9 mouse cellular contexts compared by ENCODE assay signal in genomic region chr14:23575951-23576350, GRCm38 (mm10).
A peak's percentile ranks its signal among the peaks of the same experiment; 100 is the strongest.
DNase-seq lines count a peak whose midpoint lies in the region; ATAC-seq and TF ChIP-seq lines count a peak whose summit lies in the region.
"Had no signal": no experiment of that assay in that cellular context is flagged by ENCODE, and none has a peak within 500 bp of the region (broad histone marks: within the 10 kb centered on the region; RNA-seq: fewer than 3 reads in every experiment).

No protein-coding gene starts in this region.

- intact Hi-C loops in heart, postnatal 36 days (cut with DNase I), result loop anchor here (5.0 kb wide), 1 partner anchor 696 kb away; no protein-coding TSS in a partner anchor

- H3K36me3 ChIP-seq in heart, postnatal 0 days (replicated peaks; ENCODE audit: control insufficient read depth, insufficient read depth, low read length), result no peaks in the 10 kb centered on the region
- H3K36me3 ChIP-seq in C2C12 (ENCODE audit: control insufficient read depth, insufficient read depth), result no peaks in the 10 kb centered on the region
- H3K36me3 ChIP-seq: heart, embryonic 13.5 days had no signal

- H3K4me2 ChIP-seq in heart, postnatal 0 days (ENCODE audit: low read depth, low read length), result no peak overlapping the region
- H3K4me2 ChIP-seq: heart, embryonic 13.5 days had no signal

- peaks cover 58% of the 10 kb centered on the region for H3K27me3 ChIP-seq in heart, postnatal 0 days (ENCODE audit: control insufficient read depth, insufficient read depth, low read length)
- H3K27me3 ChIP-seq in C2C12 (ENCODE audit: control insufficient read depth, insufficient read depth, insufficient read length), result peaks cover 10% of the 10 kb centered on the region

- no peak for TF ChIP-seq POLR2A in brain, embryonic 14.5 days (IDR thresholded peaks at IDR 0.05; ENCODE audit: borderline replicate concordance, extremely low read depth, insufficient read depth, insufficient read length, poor library complexity, severe bottlenecking)

- no peak for TF ChIP-seq EP300 in heart, postnatal 0 days (IDR thresholded peaks at IDR 0.05; ENCODE audit: low read depth)

- peak; percentile 70 for TF ChIP-seq CTCF in heart, postnatal 0 days (IDR thresholded peaks at IDR 0.05; ENCODE audit: low read depth)
- TF ChIP-seq CTCF in C2C12 (IDR thresholded peaks at IDR 0.05; ENCODE audit: control insufficient read depth, insufficient read depth, insufficient read length), result peak; percentile 28
- TF ChIP-seq CTCF in brain, embryonic 14.5 days (IDR thresholded peaks at IDR 0.05; ENCODE audit: borderline replicate concordance, extremely low read depth, insufficient read depth, insufficient read length), result peak; percentile 73

- H3K27ac ChIP-seq in heart, postnatal 0 days (ENCODE audit: low read depth), result no peak overlapping the region
- H3K27ac ChIP-seq: heart, embryonic 13.5 days had no signal

- 0% methylated on average over 2 of the region's 2 CpGs for WGBS in heart, postnatal 0 days

- H3K9ac ChIP-seq in heart, postnatal 0 days (replicated peaks; ENCODE audit: low read depth, low read length), result no peak overlapping the region
- H3K9ac ChIP-seq: heart, embryonic 13.5 days had no signal

- no peak overlapping the region for H3K4me3 ChIP-seq in heart, postnatal 0 days (ENCODE audit: low read depth, low read length)
- H3K4me3 ChIP-seq in C2C12 (ENCODE audit: insufficient read depth, poor library complexity, severe bottlenecking), result no peak overlapping the region
- H3K4me3 ChIP-seq: heart, embryonic 13.5 days had no signal

- no peaks in the 10 kb centered on the region for H3K79me2 ChIP-seq in C2C12 (ENCODE audit: control insufficient read depth, insufficient read depth)

- no peak overlapping the region for H3ac ChIP-seq in C2C12 (ENCODE audit: control insufficient read depth, insufficient read length, low read depth)

- no peaks in the 10 kb centered on the region for H3K79me3 ChIP-seq in C2C12 (ENCODE audit: low read depth)

- H3K9me3 ChIP-seq in heart, postnatal 0 days (replicated peaks; ENCODE audit: control insufficient read depth, low read length), result no peaks in the 10 kb centered on the region
- H3K9me3 ChIP-seq: heart, embryonic 13.5 days had no signal

- peak; percentile 39 for DNase-seq in heart, postnatal 0 days (ENCODE audit: low spot score)
- DNase-seq in heart, postnatal 36 days, result no peak
- peak; percentile 77 for DNase-seq in brain, embryonic 14.5 days (ENCODE audit: low read depth)
- DNase-seq in kidney, postnatal 14 days, result peak; percentile 22
- DNase-seq in retina, postnatal 1 day, result peak; percentile 59
- no peak for DNase-seq in spleen, postnatal 4 days (ENCODE audit: low spot score in 2 of 2)

- H3K4me1 ChIP-seq in heart, postnatal 0 days (ENCODE audit: control insufficient read depth, insufficient read depth), result no peaks in the 10 kb centered on the region

- ATAC-seq in heart, postnatal 0 days (ENCODE audit: insufficient read depth, low read depth), result no peak
- no peak for ATAC-seq in cerebellum, adult (ENCODE audit: insufficient number of reproducible peaks, low FRiP score, low TSS enrichment)

TF ChIP-seq in C2C12, 6 proteins besides CTCF, POLR2A, EP300 and RAD21:
- TF ChIP-seq MYOD1 (IDR thresholded peaks at IDR 0.05; ENCODE audit: control insufficient read depth, insufficient read length, low read depth), result no peak
- TF ChIP-seq CEBPB (IDR thresholded peaks at IDR 0.05; ENCODE audit: low read depth), result no peak
- no peak for TF ChIP-seq FOSL1 (IDR thresholded peaks at IDR 0.05; ENCODE audit: insufficient read depth, low read length, poor library complexity, severe bottlenecking)

Comparison
In these comparisons a context has a peak if more than half of its experiments do, and no peak if none do; other contexts are left out.
1. DNase-seq: peak in heart, postnatal 0 days (single experiment), brain, embryonic 14.5 days (single experiment), kidney, postnatal 14 days (single experiment) and retina, postnatal 1 day (single experiment); none in heart, postnatal 36 days (0 of 2) and spleen, postnatal 4 days (0 of 2).
2. Peak in every context shown above with its lines, with median percentiles within 50 percentile points of each other: CTCF ChIP-seq.